In genomic region chr2:27381254-27381653, GRCm38 (mm10) we compare ENCODE assay signal across 14 mouse cellular contexts. TPM values are rescaled to one million over a fixed set of nuclear protein-coding genes. Genes with fewer than 3 reads are reported as not detected.
DNase-seq lines count a peak whose midpoint lies in the region; ATAC-seq and TF ChIP-seq lines count a peak whose summit lies in the region.
"Had no signal": no experiment of that assay in that cellular context is flagged by ENCODE, and none has a peak within 500 bp of the region (broad histone marks: within the 10 kb centered on the region; RNA-seq: fewer than 3 reads in every experiment).

No protein-coding gene starts in this region.

- H3K27me3 ChIP-seq in heart, embryonic 11.5 days (ENCODE audit: control insufficient read depth, insufficient read depth, low read length): no peaks in the 10 kb centered on the region; the same call in 1 of the 2 replicates
- no peaks in the 10 kb centered on the region for H3K27me3 ChIP-seq in liver, adult 2 months (ENCODE audit: control insufficient read depth, insufficient read depth, low read length)
- no peaks in the 10 kb centered on the region for H3K27me3 ChIP-seq in heart, postnatal 0 days (ENCODE audit: control insufficient read depth, insufficient read depth, low read length)
- H3K27me3 ChIP-seq: limb, embryonic 13.5 days had no signal

- H3K4me3 ChIP-seq in heart, embryonic 11.5 days (ENCODE audit: low read depth, low read length): no peak overlapping the region
- H3K4me3 ChIP-seq in liver, adult 2 months (ENCODE audit: insufficient read depth, low read depth, low read length): no peak overlapping the region
- H3K4me3 ChIP-seq in heart, postnatal 0 days (ENCODE audit: low read depth, low read length): no peak overlapping the region
- H3K4me3 ChIP-seq: limb, embryonic 13.5 days; myocyte had no signal

- no peak for TF ChIP-seq EP300 in heart, postnatal 0 days (IDR thresholded peaks at IDR 0.05; ENCODE audit: low read depth)

- no peak overlapping the region for H3K9ac ChIP-seq in heart, embryonic 11.5 days (ENCODE audit: low read depth, low read length)
- no peak overlapping the region for H3K9ac ChIP-seq in liver, adult 2 months (ENCODE audit: low read depth, low read length)
- H3K9ac ChIP-seq in heart, postnatal 0 days (replicated peaks; ENCODE audit: low read depth, low read length): no peak overlapping the region
- H3K9ac ChIP-seq: limb, embryonic 13.5 days had no signal

- H3K4me1 ChIP-seq in heart, embryonic 11.5 days (ENCODE audit: control insufficient read depth, insufficient read depth, low read length): peaks cover 34% of the 10 kb centered on the region
- peaks cover 8% of the 10 kb centered on the region; the same call in 1 of the 2 replicates for H3K4me1 ChIP-seq in liver, adult 2 months (ENCODE audit: control insufficient read depth, insufficient read depth, low read length)
- peaks cover 14% of the 10 kb centered on the region; the same call in 1 of the 2 replicates for H3K4me1 ChIP-seq in heart, postnatal 0 days (ENCODE audit: control insufficient read depth, insufficient read depth)

- intact Hi-C loops in heart, postnatal 14 days (cut with DNase I): no loop called here

- H3K36me3 ChIP-seq in heart, embryonic 11.5 days (ENCODE audit: control insufficient read depth, insufficient read depth, low read length): no peaks in the 10 kb centered on the region
- no peaks in the 10 kb centered on the region for H3K36me3 ChIP-seq in liver, adult 2 months (ENCODE audit: control insufficient read depth, insufficient read depth, low read length)
- no peaks in the 10 kb centered on the region for H3K36me3 ChIP-seq in heart, postnatal 0 days (replicated peaks; ENCODE audit: control insufficient read depth, insufficient read depth, low read length)

- no peak for TF ChIP-seq POLR2A in liver, adult 2 months (IDR thresholded peaks at IDR 0.05; ENCODE audit: extremely low read depth, insufficient read depth, low read length)

- no peak for DNase-seq in heart, postnatal 14 days
- no peak for DNase-seq in liver, adult 2 months (ENCODE audit: extremely low read depth, low read depth, low spot score)
- no peak for DNase-seq in liver
- peak; percentile 12 for DNase-seq in 3T3-L1 (ENCODE audit: low read depth, low spot score)
- no peak for DNase-seq in heart, postnatal 0 days (ENCODE audit: low spot score)
- DNase-seq in left cerebral cortex, adult 11 months (ENCODE audit: low spot score): no peak
- DNase-seq in retina, embryonic 14.5 days (ENCODE audit: low spot score): no peak
- DNase-seq: adrenal gland, postnatal 25 days; cerebellum, postnatal 10 days; gastrocnemius, postnatal 36 days had no signal

- no peak overlapping the region for H3K4me2 ChIP-seq in heart, embryonic 11.5 days
- H3K4me2 ChIP-seq in heart, postnatal 0 days (ENCODE audit: low read depth, low read length): no peak overlapping the region
- H3K4me2 ChIP-seq: limb, embryonic 13.5 days had no signal

- H3K9me3 ChIP-seq in heart, embryonic 11.5 days (replicated peaks; ENCODE audit: control insufficient read depth, low read length): no peaks in the 10 kb centered on the region
- no peaks in the 10 kb centered on the region for H3K9me3 ChIP-seq in heart, postnatal 0 days (replicated peaks; ENCODE audit: control insufficient read depth, low read length)
- H3K9me3 ChIP-seq: limb, embryonic 13.5 days had no signal

- H3K79me2 ChIP-seq in liver, adult 2 months (ENCODE audit: control insufficient read depth, insufficient read depth, low read length): peaks cover 45% of the 10 kb centered on the region

- peak overlapping the region; percentile 74 for H3K27ac ChIP-seq in heart, embryonic 11.5 days (ENCODE audit: low read depth, low read length)
- peak overlapping the region; percentile 81 for H3K27ac ChIP-seq in liver, adult 2 months (replicated peaks; ENCODE audit: insufficient read depth, low read depth, low read length)
- H3K27ac ChIP-seq in heart, postnatal 0 days (ENCODE audit: low read depth): peak overlapping the region; percentile 40
- H3K27ac ChIP-seq: limb, embryonic 13.5 days had no signal

- TF ChIP-seq CTCF in liver, adult 2 months (IDR thresholded peaks at IDR 0.05; ENCODE audit: low read depth, low read length): no peak
- TF ChIP-seq CTCF in heart, postnatal 0 days (IDR thresholded peaks at IDR 0.05; ENCODE audit: low read depth): no peak

- 80% methylated on average over 3 of the region's 3 CpGs for WGBS in heart, embryonic 11.5 days (ENCODE audit: insufficient replicate concordance)
- 77% methylated on average over 3 of the region's 3 CpGs for WGBS in liver, adult 2 months
- 67% methylated on average over 3 of the region's 3 CpGs for WGBS in heart, postnatal 0 days

- no peak for ATAC-seq in heart, embryonic 11.5 days (replicated peaks; ENCODE audit: insufficient number of reproducible peaks, low FRiP score, low TSS enrichment)
- no peak; the same call in 1 of the 2 replicates for ATAC-seq in heart, postnatal 0 days (ENCODE audit: insufficient read depth, low read depth)
- ATAC-seq: hindbrain, embryonic 16.5 days had no signal

RNA-seq across cellular contexts. Expression of gene Vav2, which starts 45.6 kb away (rescaled TPM):
- 3.4 and 4.7 TPM in 2 replicates for polyA plus RNA-seq in heart, embryonic 11.5 days (2014; fragmentation: Nextera tagmentation; extraction: Ambion mirVana)
- total RNA-seq in heart, postnatal 14 days (2021): 10 to 100 TPM; 14.4 to 15.0 TPM
- total RNA-seq in liver, adult 2 months (2014; rRNA removed): 17.6 and 22.1 TPM in 2 replicates
- 25.1 and 26.0 TPM in 2 replicates for polyA plus RNA-seq in liver, adult 2 months (2012; rRNA removed)
- total RNA-seq in heart, postnatal 0 days (2014; rRNA removed; ENCODE audit: low replicate concordance): 15.6 and 16.8 TPM in 2 replicates
- polyA plus RNA-seq in heart, postnatal 0 days (2015; fragmentation: Nextera tagmentation; extraction: Ambion mirVana): 2.3 and 2.4 TPM in 2 replicates
